Mouse (Mus musculus) limb, embryonic 12.5 days (tissue): ENCODE measurements around the gene Xpo6. TPM values are rescaled to one million over a fixed set of nuclear protein-coding genes. Genes with fewer than 3 reads are reported as not detected.

Experiments used
- ATAC-seq: fragments of 200-750 bp; cut with Nextera tagmentation; 2 replicates; pipeline ENCODE4 v1.8.0; 2017; ENCODE audit warnings: low read depth, moderate TSS enrichment; ENCODE audit not compliant: insufficient number of reproducible peaks, insufficient read depth, low FRiP score, low TSS enrichment
- H3K27ac ChIP-seq: fragments of 300-500 bp; sonication (generic); 2 replicates; pipeline ENCODE4 v1.5.1; 2016; ENCODE audit warnings: mild to moderate bottlenecking, moderate library complexity
- H3K27me3 ChIP-seq: fragments of 300-500 bp; sonication (generic); 2 replicates; pipeline ENCODE4 v1.6.1; 2016; ENCODE audit warnings: mild to moderate bottlenecking, moderate library complexity
- H3K36me3 ChIP-seq: fragments of 300-500 bp; sonication (generic); 2 replicates; pipeline ENCODE4 v1.6.1; 2016; ENCODE audit warnings: mild to moderate bottlenecking, moderate library complexity
- H3K4me1 ChIP-seq: fragments of 300-500 bp; sonication (generic); replicated peaks from 2 replicates; pipeline ENCODE4 v1.6.1; 2016
- H3K4me2 ChIP-seq: fragments of 300-500 bp; sonication (generic); 2 replicates; pipeline ENCODE4 v1.6.1; 2016; ENCODE audit warnings: mild to moderate bottlenecking, moderate library complexity
- H3K4me3 ChIP-seq: fragments of 300-500 bp; sonication (generic); replicated peaks from 2 replicates; pipeline ENCODE4 v1.5.1; 2016; ENCODE audit warnings: mild to moderate bottlenecking
- H3K9ac ChIP-seq: fragments of 300-500 bp; sonication (generic); replicated peaks from 2 replicates; pipeline ENCODE4 v1.6.1; 2016; ENCODE audit warnings: mild to moderate bottlenecking, moderate library complexity
- H3K9me3 ChIP-seq: fragments of 300-500 bp; sonication (generic); 2 replicates; pipeline ENCODE4 v1.6.1; 2016; ENCODE audit warnings: mild to moderate bottlenecking, moderate library complexity
- WGBS: fragments of 180-500 bp; shearing (Covaris S2); methylation state at CpG from one replicate; pipeline ENCODE4 v1.1.7; 2016; 5-methylcytosine and 5-hydroxymethylcytosine counted together
- polyA plus RNA-seq: library from polyadenylated mRNA; unstranded; fragments of >200 nt; fragmentation: Nextera tagmentation; extraction: Ambion mirVana; gene quantifications from 2 replicates; pipeline ENCODE4 v1.2.1, GENCODE M21; 2016

Gene Xpo6
- 63.6 and 72.8 TPM in 2 replicates for polyA plus RNA-seq

DNA sequence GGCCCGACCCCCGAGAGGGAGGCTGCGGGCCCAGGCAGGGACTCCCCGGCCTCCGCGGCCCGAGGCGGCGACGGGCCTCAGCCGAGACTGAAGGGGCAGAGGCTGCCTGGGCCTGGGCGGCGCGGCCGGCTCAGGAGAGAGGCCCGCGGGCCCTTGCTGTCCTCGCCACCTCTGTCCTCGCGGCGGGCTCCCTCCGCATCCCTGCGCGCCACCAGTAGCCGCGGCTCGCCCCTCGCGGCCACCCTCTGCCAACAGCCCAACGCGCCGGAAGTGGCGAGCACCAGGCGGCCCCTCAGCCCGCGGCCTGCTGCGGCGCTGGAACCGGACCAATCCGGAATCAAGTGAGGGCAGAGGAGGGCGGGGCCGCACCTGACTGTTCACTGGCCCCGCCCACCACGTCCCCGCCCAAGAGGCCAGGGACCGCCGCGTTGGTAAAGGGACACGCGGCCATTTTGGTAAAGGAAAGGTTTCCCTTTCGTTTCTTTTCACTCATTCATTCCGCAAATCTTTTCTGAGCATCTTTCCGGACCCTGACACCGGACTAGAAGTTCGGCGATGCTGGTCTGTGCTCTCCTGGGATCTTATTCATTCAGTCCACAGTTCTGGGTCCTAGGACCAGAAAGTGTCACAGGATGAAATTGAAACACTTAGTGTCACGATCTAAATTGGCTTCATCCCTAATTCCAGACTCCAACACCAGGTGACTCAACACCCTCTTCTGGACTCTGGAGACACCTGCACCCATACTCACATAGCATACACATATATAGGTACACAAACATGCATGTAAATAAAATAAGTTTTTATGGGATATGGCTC, at the start of gene Xpo6:
Gene Xpo6 (minus strand): TSS at position 324 of the 819 bp plus-strand sequence.
- WGBS, result 1% methylated on average over 57 of the region's 57 CpGs
- ATAC-seq, result peak; percentile 96

GRCm38 (mm10) chr7:126249986-126250385, 49.7 kb upstream of the Xpo6 start:
- Histone ChIP-seq H3K9me3 (no peaks in the 10 kb centered on the region), H3K36me3 (no peaks in the 10 kb centered on the region), H3K27ac (no peak overlapping the region), H3K4me1 (peaks cover 14% of the 10 kb centered on the region), H3K4me3 (no peak overlapping the region), H3K9ac (no peak overlapping the region), H3K4me2 (no peak overlapping the region), H3K27me3 (peaks cover 25% of the 10 kb centered on the region)
- no peak for ATAC-seq
- 85% methylated on average over 3 of the region's 3 CpGs for WGBS

More for the DNA sequence above, at the start of gene Xpo6:
- Histone ChIP-seq H3K9ac (peak within 1 kb of the TSS; percentile 95), H3K36me3 (no peaks in the 10 kb centered on the region), H3K9me3 (no peaks in the 10 kb centered on the region), H3K27ac (peak within 1 kb of the TSS; percentile 89), H3K4me2 (peak within 1 kb of the TSS; percentile 77), H3K27me3 (no peaks in the 10 kb centered on the region), H3K4me1 (peaks cover 16% of the 10 kb centered on the region), H3K4me3 (peak within 1 kb of the TSS; percentile 97)

DNA sequence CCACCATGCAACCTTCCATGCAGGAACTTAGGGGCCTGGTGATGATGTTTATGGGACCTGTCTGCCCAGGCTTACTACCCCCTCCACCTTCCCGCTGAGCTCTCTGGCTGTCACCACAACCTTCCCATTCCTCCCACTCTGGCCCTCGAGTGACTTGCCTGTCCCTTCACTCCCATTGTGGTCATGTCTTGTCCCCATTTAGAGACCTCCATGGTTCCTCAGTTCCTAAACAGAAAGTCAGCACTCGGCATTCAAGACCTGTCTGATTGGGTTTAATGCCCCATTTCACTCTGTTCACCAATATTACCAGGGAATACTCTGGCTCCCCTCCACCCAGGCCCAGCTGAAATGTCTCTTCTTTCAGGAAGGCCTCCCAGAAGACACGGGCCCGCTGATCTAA, 48.8 kb upstream of the Xpo6 start:
- Histone ChIP-seq H3K4me3 (no peak overlapping the region), H3K27me3 (peaks cover 25% of the 10 kb centered on the region), H3K36me3 (no peaks in the 10 kb centered on the region), H3K4me2 (no peak overlapping the region), H3K27ac (no peak overlapping the region), H3K9ac (peak overlapping the region; percentile 40; the same call in 1 of the 2 replicates), H3K4me1 (peaks cover 14% of the 10 kb centered on the region), H3K9me3 (no peaks in the 10 kb centered on the region)
- ATAC-seq, result no peak
- WGBS, result 66% methylated on average over 5 of the region's 5 CpGs

DNA sequence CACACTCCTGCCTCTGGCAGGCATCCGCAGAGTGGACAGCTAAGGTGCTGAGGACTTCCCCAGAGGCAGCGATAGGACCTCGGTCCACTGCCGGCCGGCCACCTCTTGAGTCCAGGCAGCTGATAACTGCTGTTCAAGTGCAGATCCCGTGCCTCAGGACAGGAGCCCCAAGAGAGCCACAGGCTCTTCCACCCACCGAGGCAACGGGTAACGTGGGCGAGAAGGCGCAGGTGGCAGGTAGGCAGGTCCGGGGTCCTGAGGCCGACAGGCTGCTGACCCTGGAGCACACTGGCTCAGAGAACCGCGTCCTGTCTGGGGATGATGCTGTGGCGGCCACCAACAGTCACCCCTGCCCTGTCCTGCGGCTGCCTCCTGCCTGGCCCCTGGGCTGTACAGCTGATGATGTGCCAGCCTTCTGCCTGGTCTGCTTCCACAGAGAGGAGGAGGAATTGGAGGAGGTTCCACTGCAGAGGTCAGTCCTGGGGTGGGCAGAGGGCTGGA, 48.4 kb upstream of the Xpo6 start:
- H3K4me3 ChIP-seq, result peak overlapping the region; percentile 19; the same call in 1 of the 2 replicates
- H3K9me3 ChIP-seq, result no peaks in the 10 kb centered on the region
- H3K4me1 ChIP-seq, result peaks cover 14% of the 10 kb centered on the region
- H3K9ac ChIP-seq, result peak overlapping the region; percentile 40; the same call in 1 of the 2 replicates
- H3K27ac ChIP-seq, result no peak overlapping the region
- H3K4me2 ChIP-seq, result peak overlapping the region; percentile 50
- H3K36me3 ChIP-seq, result no peaks in the 10 kb centered on the region
- no peak for ATAC-seq
- WGBS, result 41% methylated on average over 17 of the region's 17 CpGs
- H3K27me3 ChIP-seq, result peaks cover 25% of the 10 kb centered on the region

- peak; percentile 69 for ATAC-seq
- peaks cover 25% of the 10 kb centered on the region for H3K27me3 ChIP-seq
- 2% methylated on average over 6 of the region's 6 CpGs for WGBS
- no peak overlapping the region for H3K27ac ChIP-seq
- H3K4me1 ChIP-seq, result peaks cover 14% of the 10 kb centered on the region
- H3K36me3 ChIP-seq, result no peaks in the 10 kb centered on the region
- H3K9ac ChIP-seq, result peak overlapping the region; percentile 40; the same call in 1 of the 2 replicates
- peak overlapping the region; percentile 50 for H3K4me2 ChIP-seq
- no peaks in the 10 kb centered on the region for H3K9me3 ChIP-seq
- H3K4me3 ChIP-seq, result peak overlapping the region; percentile 19; the same call in 1 of the 2 replicates
Measured at GRCm38 (mm10) chr7:126248088-126248487, 47.8 kb upstream of the Xpo6 start.

DNA sequence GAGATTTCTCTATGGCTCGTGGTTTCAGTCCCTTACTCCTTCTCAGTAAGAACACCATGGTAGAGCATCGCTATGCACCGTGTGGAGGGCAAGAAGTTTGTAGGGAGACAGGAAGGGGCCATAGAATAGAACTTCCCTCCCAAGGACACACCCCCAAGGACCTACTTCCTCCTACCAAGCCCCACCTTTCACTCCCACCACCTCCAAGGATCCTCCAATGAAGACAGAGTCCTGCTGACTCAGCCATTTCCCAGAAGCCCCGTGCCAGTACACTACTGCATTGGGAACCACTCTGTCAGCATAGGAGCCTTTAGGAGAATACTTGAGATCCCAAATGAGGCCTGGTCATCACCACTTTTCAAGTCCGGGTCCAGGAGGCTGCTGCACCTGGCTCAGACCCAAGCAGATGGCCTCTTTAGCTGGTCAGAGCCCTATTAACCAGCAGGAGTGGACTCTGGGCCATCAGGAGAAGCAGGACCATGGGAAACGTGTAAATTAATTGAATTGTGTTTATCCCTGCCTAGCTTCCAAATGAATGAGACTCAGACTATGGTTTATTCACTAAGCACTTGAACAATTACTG, 44.0 kb upstream of the Xpo6 start:
- no peak for ATAC-seq
- peaks cover 24% of the 10 kb centered on the region for H3K27me3 ChIP-seq

GRCm38 (mm10) chr7:126240814-126241360, 40.6 kb upstream of the Xpo6 start:
- no peak overlapping the region for H3K9ac ChIP-seq
- H3K4me2 ChIP-seq, result no peak overlapping the region
- H3K27ac ChIP-seq, result no peak overlapping the region
- H3K27me3 ChIP-seq, result peaks cover 8% of the 10 kb centered on the region; the same call in 1 of the 2 replicates
- no peaks in the 10 kb centered on the region for H3K4me1 ChIP-seq
- no peak overlapping the region for H3K4me3 ChIP-seq
- H3K9me3 ChIP-seq, result no peaks in the 10 kb centered on the region
- WGBS, result 82% methylated on average over 14 of the region's 14 CpGs
- no peaks in the 10 kb centered on the region for H3K36me3 ChIP-seq
- no peak for ATAC-seq

More for the DNA sequence above, 44.0 kb upstream of the Xpo6 start:
- Histone ChIP-seq H3K9me3 (no peaks in the 10 kb centered on the region), H3K27ac (no peak overlapping the region), H3K4me1 (peaks cover 14% of the 10 kb centered on the region), H3K9ac (no peak overlapping the region), H3K4me3 (no peak overlapping the region), H3K36me3 (no peaks in the 10 kb centered on the region), H3K4me2 (no peak overlapping the region)
- WGBS, result 71% methylated on average over 6 of the region's 6 CpGs

DNA sequence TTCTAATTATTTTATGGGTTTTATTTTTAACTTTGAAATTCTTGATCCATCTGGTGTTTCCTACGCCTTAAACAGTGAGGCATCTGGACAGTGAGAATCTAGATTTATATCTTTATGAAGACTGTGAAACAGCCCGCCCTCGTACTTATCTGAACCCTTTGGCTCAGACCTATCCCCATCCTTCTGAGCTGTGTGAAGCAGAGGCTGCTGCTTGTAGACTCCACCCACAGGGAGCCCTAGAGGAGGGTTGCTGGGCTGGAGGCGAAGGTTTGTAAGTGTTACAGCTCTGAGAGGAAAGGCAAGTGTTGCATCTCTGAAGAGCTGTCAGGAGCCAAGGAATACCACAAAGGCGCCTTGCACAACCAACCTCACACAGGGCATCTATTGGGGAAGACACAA, 36.5 kb upstream of the Xpo6 start:
- Histone ChIP-seq H3K4me3 (no peak overlapping the region), H3K4me1 (no peaks in the 10 kb centered on the region), H3K4me2 (no peak overlapping the region), H3K36me3 (no peaks in the 10 kb centered on the region), H3K9ac (no peak overlapping the region), H3K27ac (no peak overlapping the region), H3K27me3 (peaks cover 8% of the 10 kb centered on the region; the same call in 1 of the 2 replicates), H3K9me3 (no peaks in the 10 kb centered on the region)
- 74% methylated on average over 5 of the region's 5 CpGs for WGBS
- no peak for ATAC-seq

GRCm38 (mm10) chr7:126236083-126236793, 35.9 kb upstream of the Xpo6 start:
- Histone ChIP-seq H3K9me3 (no peaks in the 10 kb centered on the region), H3K27ac (no peak overlapping the region), H3K27me3 (peaks cover 8% of the 10 kb centered on the region; the same call in 1 of the 2 replicates), H3K4me1 (no peaks in the 10 kb centered on the region), H3K4me3 (no peak overlapping the region), H3K9ac (no peak overlapping the region), H3K4me2 (no peak overlapping the region), H3K36me3 (no peaks in the 10 kb centered on the region)
- 68% methylated on average over 11 of the region's 11 CpGs for WGBS
- no peak for ATAC-seq

DNA sequence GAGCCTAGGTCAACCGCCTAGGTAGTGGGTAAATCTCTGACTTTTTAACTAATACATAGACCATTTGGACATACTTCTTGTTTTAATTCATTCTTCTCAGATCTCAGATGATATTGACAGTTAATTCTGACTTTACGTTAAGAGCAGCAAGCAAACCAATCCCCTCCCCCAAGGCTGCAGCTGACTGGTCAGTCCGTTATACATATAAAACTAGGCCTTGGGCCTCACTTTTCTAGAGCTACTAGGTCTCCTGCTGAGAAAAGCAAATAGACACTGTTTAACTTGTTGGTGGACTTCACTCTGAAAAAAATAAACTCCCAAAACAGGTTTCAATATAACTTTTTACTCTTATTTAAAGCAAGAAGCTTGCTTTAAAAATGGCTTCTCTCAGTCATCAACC, 34.3 kb upstream of the Xpo6 start:
- no peak overlapping the region for H3K4me2 ChIP-seq
- no peaks in the 10 kb centered on the region for H3K4me1 ChIP-seq
- ATAC-seq, result no peak
- H3K9me3 ChIP-seq, result no peaks in the 10 kb centered on the region
- H3K9ac ChIP-seq, result no peak overlapping the region
- H3K36me3 ChIP-seq, result no peaks in the 10 kb centered on the region
- H3K4me3 ChIP-seq, result no peak overlapping the region
- WGBS, result 84% methylated on average over 3 of the region's 3 CpGs
- H3K27ac ChIP-seq, result no peak overlapping the region
- H3K27me3 ChIP-seq, result peaks cover 8% of the 10 kb centered on the region; the same call in 1 of the 2 replicates
